Mouse (Mus musculus): ENCODE results near the gene Actl11. TPM values are rescaled to one million over a fixed set of nuclear protein-coding genes. Genes with fewer than 3 reads are reported as not detected.

Actl11 gene
- polyA plus RNA-seq, 1 experiment from 2014 or later, result not detected

Other genes starting within 250 kb of the Actl11 start
- gene Gnat1, start 248.8 kb upstream of the Actl11 start, polyA plus RNA-seq (2015; fragmentation: Nextera tagmentation; extraction: Ambion mirVana), result 2.5 and 2.9 TPM in 2 replicates
- 10.2 and 12.5 TPM in 2 replicates for gene Sema3f, start 218.0 kb upstream of the Actl11 start, polyA plus RNA-seq (2015; fragmentation: Nextera tagmentation; extraction: Ambion mirVana)
- 229 and 230 TPM in 2 replicates for gene Rbm5, start 157.5 kb upstream of the Actl11 start, polyA plus RNA-seq (2015; fragmentation: Nextera tagmentation; extraction: Ambion mirVana)
- gene Rbm6, start 55.2 kb upstream of the Actl11 start, polyA plus RNA-seq (2015; fragmentation: Nextera tagmentation; extraction: Ambion mirVana), result 85.4 and 86.3 TPM in 2 replicates
- gene Mon1a, start 40.3 kb upstream of the Actl11 start, polyA plus RNA-seq (2015; fragmentation: Nextera tagmentation; extraction: Ambion mirVana), result 23.0 and 23.3 TPM in 2 replicates
- gene Mst1r, start 21.6 kb upstream of the Actl11 start, polyA plus RNA-seq (2015; fragmentation: Nextera tagmentation; extraction: Ambion mirVana), result 3.4 and 4.3 TPM in 2 replicates
- 43.3 and 49.1 TPM in 2 replicates for gene Camkv, start 7.2 kb downstream of the Actl11 start, polyA plus RNA-seq (2015; fragmentation: Nextera tagmentation; extraction: Ambion mirVana)
- 6.1 and 10.2 TPM in 2 replicates for gene Traip, start 21.7 kb downstream of the Actl11 start, polyA plus RNA-seq (2015; fragmentation: Nextera tagmentation; extraction: Ambion mirVana)
- 5.6 and 23.0 TPM in 2 replicates for gene Uba7, start 47.0 kb downstream of the Actl11 start, polyA plus RNA-seq (2015; fragmentation: Nextera tagmentation; extraction: Ambion mirVana)
- 1.2 and 3.1 TPM in 2 replicates for gene Gm20661, start 54.6 kb downstream of the Actl11 start, polyA plus RNA-seq (2015; fragmentation: Nextera tagmentation; extraction: Ambion mirVana)
- 21.0 and 30.4 TPM in 2 replicates for gene Inka1, start 57.4 kb downstream of the Actl11 start, polyA plus RNA-seq (2015; fragmentation: Nextera tagmentation; extraction: Ambion mirVana)
- 1.5 and 3.5 TPM in 2 replicates for gene Cdhr4, start 64.0 kb downstream of the Actl11 start, polyA plus RNA-seq (2015; fragmentation: Nextera tagmentation; extraction: Ambion mirVana)
- 0.59 and 1.1 TPM in 2 replicates for gene Gm20662, start 67.9 kb downstream of the Actl11 start, polyA plus RNA-seq (2015; fragmentation: Nextera tagmentation; extraction: Ambion mirVana)
- 88.6 and 99.1 TPM in 2 replicates for gene Ip6k1, start 74.0 kb downstream of the Actl11 start, polyA plus RNA-seq (2015; fragmentation: Nextera tagmentation; extraction: Ambion mirVana)
- gene Gmppb, start 120.8 kb downstream of the Actl11 start, polyA plus RNA-seq (2015; fragmentation: Nextera tagmentation; extraction: Ambion mirVana), result 22.0 and 28.9 TPM in 2 replicates
- 2.2 and 2.8 TPM in 2 replicates for gene Amigo3, start 124.7 kb downstream of the Actl11 start, polyA plus RNA-seq (2015; fragmentation: Nextera tagmentation; extraction: Ambion mirVana)
- gene Mst1, start 152.0 kb downstream of the Actl11 start, polyA plus RNA-seq (2015; fragmentation: Nextera tagmentation; extraction: Ambion mirVana), result 0.50 TPM in 1 of 2 replicates, not detected in the other
- gene Rnf123, start 154.9 kb downstream of the Actl11 start, polyA plus RNA-seq (2015; fragmentation: Nextera tagmentation; extraction: Ambion mirVana), result 44.3 and 51.6 TPM in 2 replicates
- 52.3 and 53.5 TPM in 2 replicates for gene Apeh, start 166.1 kb downstream of the Actl11 start, polyA plus RNA-seq (2015; fragmentation: Nextera tagmentation; extraction: Ambion mirVana)

Data from neural tube, embryonic 15.5 days (tissue).